Mouse (Mus musculus): ENCODE data around the gene Slc12a5. TPM values are rescaled to one million over a fixed set of nuclear protein-coding genes. Genes with fewer than 3 reads are reported as not detected.

Slc12a5 gene
- 1 to 10 TPM in 1 of 2 experiments, under 1 TPM in 1; 0.55 to 1.0 TPM for total RNA-seq (2021)
- long read RNA-seq, experiment 1, partial matches to known transcripts, result 1 of 1 reads
- long read RNA-seq, experiment 1, other reads (novel, unspliced or antisense), result 0 of 1 reads
- long read RNA-seq, experiment 2, result 0 reads

GRCm38 (mm10) chr2:164960716-164961441 is at the start of gene Slc12a5:
Slc12a5 (plus strand) TSS chr2:164960802.
- DNase-seq, result peak; percentile 48
- intact Hi-C loops (cut with DNase I; ENCODE audit: low total_unique reads), result no loop called here

GRCm38 (mm10) chr2:164911086-164912048 is 49.2 kb upstream of the Slc12a5 start, which contains the start of gene Zfp335:
Zfp335 (minus strand) TSS chr2:164911757.
- intact Hi-C loops (cut with DNase I; ENCODE audit: low total_unique reads), result no loop called here
- DNase-seq, result peak; percentile 96

GRCm38 (mm10) chr2:164912151-164912550 is 48.5 kb upstream of the Slc12a5 start:
- intact Hi-C loops (cut with DNase I; ENCODE audit: low total_unique reads), result no loop called here
- DNase-seq, result no peak

DNA sequence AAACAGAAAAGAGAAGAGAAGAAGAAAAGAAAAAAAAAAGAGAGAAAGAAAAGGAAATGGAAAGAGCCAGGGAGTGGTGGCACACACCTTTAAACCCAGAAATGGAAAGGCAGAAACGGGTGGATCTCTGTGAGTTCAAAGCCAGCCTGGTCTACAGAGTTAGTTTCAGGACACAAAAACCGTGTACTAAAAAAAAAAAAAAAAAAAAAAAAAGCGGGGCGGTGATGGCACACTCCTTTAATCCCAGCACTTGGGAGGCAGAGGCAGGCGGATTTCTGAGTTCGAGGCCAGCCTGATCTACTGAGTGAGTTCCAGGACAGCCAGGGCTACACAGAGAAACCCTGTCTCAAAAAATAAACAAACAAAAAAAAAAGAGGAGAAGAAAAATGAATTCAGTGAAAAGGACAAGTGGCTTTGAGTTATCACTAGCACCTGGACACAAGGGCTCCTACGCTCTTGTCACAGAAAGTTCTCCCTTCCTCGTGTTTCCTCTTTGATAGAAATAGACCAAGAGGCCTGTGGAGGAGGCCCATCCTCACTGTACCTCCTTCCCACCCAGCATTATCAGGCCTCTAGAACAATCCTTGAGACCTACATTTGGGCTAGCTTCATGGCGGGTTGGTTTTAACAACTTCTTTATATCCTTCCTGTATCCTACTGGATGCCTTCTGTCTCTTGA is 47.7 kb upstream of the Slc12a5 start:
- no peak for DNase-seq
- intact Hi-C loops (cut with DNase I; ENCODE audit: low total_unique reads), result no loop called here

DNA sequence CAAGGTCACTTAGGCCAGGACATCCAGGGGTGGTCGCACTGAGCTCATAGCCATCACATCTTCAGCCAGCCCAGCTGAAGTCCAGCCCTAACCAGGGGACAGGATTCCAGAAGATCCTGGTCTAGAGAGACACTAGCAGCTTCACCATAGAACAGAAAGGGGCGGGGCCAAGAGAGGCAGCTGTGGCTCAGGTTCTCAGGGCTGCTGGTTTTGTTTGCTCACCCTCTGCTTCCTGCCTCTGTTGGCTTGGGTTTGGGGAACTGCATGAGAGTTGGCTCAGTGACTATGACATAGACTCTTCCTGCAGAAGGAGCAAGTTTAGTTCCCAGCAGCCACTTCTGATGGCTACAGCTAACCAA is 47.2 kb upstream of the Slc12a5 start:
- intact Hi-C loops (cut with DNase I; ENCODE audit: low total_unique reads), result no loop called here
- peak; percentile 43 for DNase-seq

DNA sequence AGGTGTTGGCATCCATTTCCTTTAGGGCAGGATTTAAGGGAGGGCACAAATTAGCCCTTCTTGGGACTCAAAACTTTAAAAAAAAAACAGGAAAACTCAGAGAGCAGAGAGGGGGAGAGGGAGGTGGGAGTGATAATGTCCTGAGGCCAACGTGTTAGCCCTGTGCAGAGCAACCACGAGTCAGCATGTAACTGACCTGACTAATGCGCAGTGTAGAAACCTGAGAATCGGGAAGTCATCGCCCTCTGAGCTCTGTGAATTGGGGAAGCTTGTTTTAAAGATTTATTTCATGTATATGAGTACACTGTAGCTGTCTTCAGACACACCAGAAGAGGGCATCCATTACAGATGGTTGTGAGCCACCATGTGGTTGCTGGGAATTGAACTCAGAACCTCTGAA is 43.8 kb upstream of the Slc12a5 start:
- intact Hi-C loops (cut with DNase I; ENCODE audit: low total_unique reads), result no loop called here
- DNase-seq, result no peak

- intact Hi-C loops (cut with DNase I; ENCODE audit: low total_unique reads), result no loop called here
- DNase-seq, result no peak
Measured at GRCm38 (mm10) chr2:164917371-164917770, 43.2 kb upstream of the Slc12a5 start.

GRCm38 (mm10) chr2:164918325-164918724 is 42.3 kb upstream of the Slc12a5 start:
- intact Hi-C loops (cut with DNase I; ENCODE audit: low total_unique reads), result no loop called here

GRCm38 (mm10) chr2:164921984-164922383 is 38.6 kb upstream of the Slc12a5 start:
- intact Hi-C loops (cut with DNase I; ENCODE audit: low total_unique reads), result no loop called here
- DNase-seq, result no peak

More at GRCm38 (mm10) chr2:164918325-164918724, 42.3 kb upstream of the Slc12a5 start:
- DNase-seq, result no peak

DNA sequence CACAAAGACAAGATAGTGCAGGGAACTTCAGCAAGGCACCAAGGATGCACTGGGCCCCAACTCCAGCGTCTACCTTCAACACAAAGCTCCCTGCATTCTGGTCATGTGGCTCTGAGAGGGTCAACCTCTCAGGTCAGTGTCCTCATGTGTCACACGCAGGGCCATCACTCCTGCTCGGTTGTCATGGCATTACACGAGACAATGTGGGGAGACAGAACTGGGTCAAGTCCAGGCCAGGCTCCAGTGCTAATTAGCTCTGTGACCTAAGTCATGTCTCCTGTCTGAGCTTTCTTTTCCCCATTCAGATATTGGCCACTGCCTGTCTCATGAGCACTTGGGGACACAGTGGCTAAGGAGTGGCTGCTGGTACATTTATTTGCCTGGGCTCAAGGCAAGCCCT is 37.3 kb upstream of the Slc12a5 start:
- no peak for DNase-seq
- intact Hi-C loops (cut with DNase I; ENCODE audit: low total_unique reads), result no loop called here

DNA sequence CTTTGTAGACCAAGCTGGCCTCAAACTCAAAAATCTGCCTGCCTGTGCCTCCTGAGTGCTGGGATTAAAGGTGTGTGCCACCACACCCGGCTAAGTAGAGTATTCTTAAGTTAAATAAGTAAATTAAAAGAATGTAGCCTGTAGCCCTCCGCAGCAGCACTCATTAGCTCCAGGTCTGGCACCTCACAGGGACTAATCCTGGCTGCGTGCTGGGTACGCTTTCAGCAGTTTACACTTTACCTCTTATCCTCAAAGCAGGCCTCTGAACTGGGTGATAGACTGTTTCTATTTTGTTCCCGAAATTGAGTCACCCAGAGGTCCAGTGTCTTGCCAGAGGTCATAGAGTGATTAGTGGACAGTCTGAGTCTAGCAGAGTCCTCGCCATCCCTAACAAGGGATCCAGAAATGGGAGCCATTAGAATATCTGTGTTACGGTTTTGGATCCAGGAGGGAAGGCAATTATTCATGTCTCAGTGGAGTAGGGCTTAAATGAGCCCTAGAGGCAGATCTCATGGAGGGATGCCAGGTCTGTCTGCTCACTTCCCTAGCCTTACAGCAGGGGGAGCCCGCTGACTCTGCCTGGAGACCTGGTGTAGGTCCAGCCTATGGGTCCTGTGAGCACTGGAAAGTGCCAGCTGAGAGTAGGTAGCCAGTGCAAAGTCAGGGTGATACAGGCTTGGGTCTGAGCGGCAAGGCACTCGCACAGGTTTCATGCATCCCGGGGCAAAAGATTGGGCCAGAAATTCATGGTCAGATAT is 36.3 kb upstream of the Slc12a5 start:
- intact Hi-C loops (cut with DNase I; ENCODE audit: low total_unique reads), result no loop called here

GRCm38 (mm10) chr2:164930706-164931581 is 29.7 kb upstream of the Slc12a5 start:
- DNase-seq, result no peak

More for the DNA sequence above, 36.3 kb upstream of the Slc12a5 start:
- peak; percentile 82 for DNase-seq

DNA sequence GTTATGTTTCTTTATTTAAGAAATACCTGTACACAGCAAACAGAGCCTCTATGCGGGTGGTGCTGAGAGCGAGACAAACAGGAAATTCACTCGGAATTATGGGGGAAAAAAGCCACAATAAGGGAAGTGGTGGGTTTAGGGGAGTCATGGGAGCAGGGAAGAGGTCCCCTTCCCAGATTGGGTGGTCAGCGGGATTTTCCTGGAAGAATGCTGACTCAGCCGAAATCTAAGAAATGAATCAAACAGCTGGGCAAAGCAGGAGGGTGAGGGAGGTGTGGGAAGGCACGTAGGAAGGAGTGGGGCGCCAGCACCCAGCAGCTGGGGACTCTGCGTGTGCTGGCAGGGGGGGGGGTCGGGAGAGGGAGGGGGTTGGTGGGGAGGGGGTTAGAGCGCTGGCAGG is 27.1 kb upstream of the Slc12a5 start:
- DNase-seq, result no peak
- intact Hi-C loops (cut with DNase I; ENCODE audit: low total_unique reads), result no loop called here

More at GRCm38 (mm10) chr2:164930706-164931581, 29.7 kb upstream of the Slc12a5 start:
- intact Hi-C loops (cut with DNase I; ENCODE audit: low total_unique reads), result no loop called here

- peak; percentile 49 for DNase-seq
- intact Hi-C loops (cut with DNase I; ENCODE audit: low total_unique reads), result no loop called here
Measured at GRCm38 (mm10) chr2:164935991-164936390, 24.6 kb upstream of the Slc12a5 start.

DNA sequence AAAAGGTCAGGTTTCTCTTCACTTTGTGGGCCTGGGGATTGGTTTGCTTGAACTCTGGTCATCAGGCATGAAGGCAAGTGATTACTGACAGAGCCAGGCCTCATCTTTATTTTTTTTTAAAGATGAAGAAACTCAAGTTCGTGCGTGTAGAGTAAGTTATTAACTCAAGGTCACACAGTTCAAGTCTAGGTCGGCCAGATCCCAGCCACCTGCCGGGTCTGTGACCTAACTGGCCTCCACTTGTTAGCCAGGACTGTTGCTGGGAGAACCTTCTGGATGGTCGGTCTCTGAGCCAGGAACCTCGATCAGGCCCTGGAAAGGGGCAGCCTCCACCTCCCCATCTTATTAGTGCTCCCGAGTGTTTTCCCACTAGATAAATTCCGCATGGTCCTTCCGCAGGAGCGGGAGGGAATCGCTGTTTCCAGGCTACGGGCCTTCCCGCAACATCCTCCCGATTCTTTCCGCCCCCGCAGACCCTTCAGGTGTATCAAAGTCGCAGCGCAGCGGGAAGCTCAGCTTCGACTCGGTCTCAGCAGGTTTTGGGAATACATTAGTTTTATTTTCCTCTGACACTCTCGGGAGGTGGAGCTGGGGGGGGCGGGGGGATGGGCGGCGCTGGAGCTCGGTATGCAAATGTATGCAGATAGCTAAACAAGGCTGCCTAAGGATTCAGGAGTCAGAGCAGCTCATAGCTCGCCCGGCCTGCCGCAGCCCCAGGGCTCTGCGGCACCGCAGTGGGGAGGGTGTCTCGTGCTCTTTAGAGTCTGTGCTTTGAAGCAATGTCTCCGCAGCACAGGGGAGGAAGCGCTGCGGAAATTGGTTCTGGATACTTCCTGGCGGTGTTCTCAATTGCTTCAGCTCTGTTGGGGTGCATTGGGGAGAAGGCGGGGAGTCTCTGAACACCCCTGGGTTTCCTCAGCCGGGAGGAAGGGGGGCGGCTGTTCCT is 22.2 kb upstream of the Slc12a5 start:
- intact Hi-C loops (cut with DNase I; ENCODE audit: low total_unique reads), result no loop called here
- no peak for DNase-seq

GRCm38 (mm10) chr2:164939106-164939505 is 21.5 kb upstream of the Slc12a5 start:
- intact Hi-C loops (cut with DNase I; ENCODE audit: low total_unique reads), result no loop called here
- DNase-seq, result no peak
